Mouse (Mus musculus): Measurements from ENCODE around the gene Frat2.
A peak's percentile ranks its signal among the peaks of the same experiment; 100 is the strongest.
"Not testable (repeated sequence)": the region's sequence is repeated elsewhere in the genome, so short reads cannot be mapped to it uniquely, and the experiment has no call there.

The Frat2 gene

GRCm38 (mm10) chr19:41847992-41848851 lies at the start of gene Frat2:
Gene Frat2, minus strand, starts transcription at chr19:41848132.
- peak; percentile 84 for DNase-seq

GRCm38 (mm10) chr19:41896319-41896711 lies 48.4 kb upstream of the Frat2 start:
- DNase-seq, result no peak

GRCm38 (mm10) chr19:41895460-41896318 lies 47.8 kb upstream of the Frat2 start, which contains the start of gene Rrp12:
Gene Rrp12, minus strand, starts transcription at chr19:41896173.
- peak; percentile 70 for DNase-seq

GRCm38 (mm10) chr19:41894959-41895358 lies 47.0 kb upstream of the Frat2 start:
- DNase-seq, result no peak

- DNase-seq, result no peak
Measured at GRCm38 (mm10) chr19:41888191-41888590, 40.3 kb upstream of the Frat2 start.

- no peak for DNase-seq
Measured at GRCm38 (mm10) chr19:41883882-41884281, 36.0 kb upstream of the Frat2 start.

GRCm38 (mm10) chr19:41881842-41882241 lies 33.9 kb upstream of the Frat2 start:
- DNase-seq, result no peak

- DNase-seq, result no peak
Measured at GRCm38 (mm10) chr19:41874356-41874755, 26.4 kb upstream of the Frat2 start.

- DNase-seq, result no peak
Measured at GRCm38 (mm10) chr19:41872285-41872684, 24.4 kb upstream of the Frat2 start.

GRCm38 (mm10) chr19:41869946-41870345 lies 22.0 kb upstream of the Frat2 start:
- DNase-seq, result not testable (repeated sequence)

GRCm38 (mm10) chr19:41869296-41869695 lies 21.4 kb upstream of the Frat2 start:
- DNase-seq, result no peak

- no peak for DNase-seq
Measured at GRCm38 (mm10) chr19:41866707-41867106, 18.8 kb upstream of the Frat2 start.

GRCm38 (mm10) chr19:41857816-41858310 lies 9.9 kb upstream of the Frat2 start:
- DNase-seq, result no peak

GRCm38 (mm10) chr19:41857086-41857762 lies 9.3 kb upstream of the Frat2 start:
- DNase-seq, result no peak

GRCm38 (mm10) chr19:41852423-41852822 lies 4.5 kb upstream of the Frat2 start:
- DNase-seq, result no peak

- no peak for DNase-seq
Measured at GRCm38 (mm10) chr19:41850719-41851543, 3.0 kb upstream of the Frat2 start.

- no peak for DNase-seq
Measured at GRCm38 (mm10) chr19:41850021-41850718, 2.2 kb upstream of the Frat2 start.

- DNase-seq, result not testable (repeated sequence)
Measured at GRCm38 (mm10) chr19:41847614-41847991, 329 bp downstream of the Frat2 start.

GRCm38 (mm10) chr19:41847091-41847581 lies 796 bp downstream of the Frat2 start:
- peak; percentile 42 for DNase-seq

- DNase-seq, result no peak
Measured at GRCm38 (mm10) chr19:41846366-41847090, 1.4 kb downstream of the Frat2 start.

All from cerebellum, adult 11 months (tissue).